Mouse (Mus musculus) stomach, embryonic 14.5 days (tissue): ENCODE results near the gene Nr5a1. TPM values are rescaled to one million over a fixed set of nuclear protein-coding genes. Genes with fewer than 3 reads are reported as not detected.

Source experiments
- ATAC-seq: fragments of 200-750 bp; cut with Nextera tagmentation; 2 replicates; pipeline ENCODE4 v1.8.0; 2017; ENCODE audit warnings: low read depth, moderate TSS enrichment; ENCODE audit not compliant: insufficient number of reproducible peaks, insufficient read depth, low FRiP score
- H3K27ac ChIP-seq: fragments of 300-500 bp; sonication (generic); 2 replicates; pipeline ENCODE4 v1.5.1; 2014; ENCODE audit warnings: mild to moderate bottlenecking, low read length, moderate library complexity, mixed read lengths
- H3K27me3 ChIP-seq: fragments of 300-500 bp; sonication (generic); 2 replicates; pipeline ENCODE4 v1.6.1; 2014; ENCODE audit warnings: low read length, control low read depth, mixed read lengths; ENCODE audit not compliant: control insufficient read depth, insufficient read depth
- H3K36me3 ChIP-seq: fragments of 300-500 bp; sonication (generic); 2 replicates; pipeline ENCODE4 v1.6.1; 2014; ENCODE audit warnings: mild to moderate bottlenecking, control low read depth, low read length, moderate library complexity, mixed read lengths; ENCODE audit not compliant: control insufficient read depth, insufficient read depth
- H3K4me1 ChIP-seq: fragments of 300-500 bp; sonication (generic); 2 replicates; pipeline ENCODE4 v1.6.1; 2014; ENCODE audit warnings: low read length, control low read depth, mixed read lengths; ENCODE audit not compliant: control insufficient read depth, insufficient read depth
- H3K4me2 ChIP-seq: fragments of 300-500 bp; sonication (generic); replicated peaks from 2 replicates; pipeline ENCODE4 v1.6.1; 2014; ENCODE audit warnings: low read depth, low read length, control low read depth
- H3K4me3 ChIP-seq: fragments of 300-500 bp; sonication (generic); 2 replicates; pipeline ENCODE4 v1.5.1; 2014; ENCODE audit warnings: low read depth, low read length, control low read depth
- H3K9ac ChIP-seq: fragments of 300-500 bp; sonication (generic); replicated peaks from 2 replicates; pipeline ENCODE4 v1.6.1; 2014; ENCODE audit warnings: low read depth, mild to moderate bottlenecking, control low read depth, low read length, moderate library complexity, mixed read lengths
- H3K9me3 ChIP-seq: fragments of 300-500 bp; sonication (generic); 2 replicates; pipeline ENCODE4 v1.6.1; 2016; ENCODE audit warnings: low read depth, low read length, control low read depth; ENCODE audit not compliant: control insufficient read depth
- WGBS: fragments of 180-500 bp; shearing (Covaris S2); extraction: QIAGEN DNeasy Blood & Tissue Kit; methylation state at CpG from one replicate; pipeline ENCODE4 v1.1.7; 2014; 5-methylcytosine and 5-hydroxymethylcytosine counted together
- polyA plus RNA-seq: library from polyadenylated mRNA; unstranded; fragments of >200 nt; fragmentation: Nextera tagmentation; extraction: Ambion mirVana; gene quantifications from 2 replicates; pipeline ENCODE4 v1.2.1, GENCODE M21; 2014

Nr5a1 gene
- polyA plus RNA-seq, 1 experiment from 2014 or later, result 0.41 TPM

DNA sequence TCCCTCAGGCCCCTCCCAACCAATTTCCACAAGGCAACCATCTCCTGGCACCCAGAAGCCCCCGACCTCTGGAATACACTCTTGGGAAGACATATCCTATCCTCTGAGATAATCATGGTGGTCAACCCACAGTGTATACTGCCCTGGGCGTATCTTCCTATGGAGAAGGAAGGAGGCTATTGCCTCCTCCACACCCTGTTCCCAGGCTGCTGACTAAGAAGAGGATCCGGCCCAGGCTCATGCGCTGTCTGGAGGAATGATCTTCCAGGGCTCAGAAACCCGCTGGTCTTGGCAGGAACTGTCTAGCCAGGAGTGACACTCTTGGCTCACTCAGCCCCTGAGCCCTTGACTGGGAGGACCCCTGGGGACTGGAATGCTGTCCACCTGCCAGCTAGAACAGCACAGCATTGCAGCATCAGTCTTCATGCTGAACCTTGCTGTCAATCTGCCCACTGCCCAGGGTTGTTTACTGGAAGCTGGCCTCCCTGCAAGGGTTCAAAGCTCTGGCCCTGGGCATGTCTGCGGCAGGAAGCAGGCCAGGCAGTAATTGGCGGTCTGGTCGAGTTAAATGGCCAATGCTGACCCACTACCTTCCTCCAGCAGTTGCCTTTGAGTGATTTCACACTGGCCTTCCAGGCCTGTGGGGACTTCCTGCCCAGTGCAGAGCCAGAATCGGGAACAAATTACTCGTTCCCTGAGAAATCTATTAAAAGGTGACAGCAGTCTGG, 61.6 kb downstream of the Nr5a1 start:
- H3K9me3 ChIP-seq, result no peaks in the 10 kb centered on the region

DNA sequence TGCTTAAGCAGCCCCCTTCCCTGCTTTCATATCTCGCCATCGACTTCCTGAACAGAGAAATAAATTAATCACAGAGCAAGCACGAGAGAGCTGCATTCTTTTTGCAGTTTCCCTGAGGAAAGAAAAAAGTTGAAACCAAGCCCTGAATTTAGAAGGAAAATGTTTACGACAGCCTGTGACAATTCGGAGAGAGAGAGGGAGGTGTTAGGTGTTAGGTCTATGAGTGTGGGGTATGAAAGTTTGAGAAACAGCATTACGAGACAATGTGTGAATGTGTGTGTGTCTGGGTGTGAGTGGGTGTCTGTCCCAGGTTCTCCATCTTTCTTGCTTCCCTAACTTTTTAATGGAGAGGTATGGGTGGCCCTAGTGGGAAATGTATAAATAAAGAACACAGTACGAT, 62.2 kb downstream of the Nr5a1 start:
- no peak for ATAC-seq
- Histone ChIP-seq H3K27ac (no peak overlapping the region), H3K27me3 (no peaks in the 10 kb centered on the region), H3K9me3 (no peaks in the 10 kb centered on the region), H3K4me1 (no peaks in the 10 kb centered on the region), H3K4me3 (no peak overlapping the region), H3K36me3 (no peaks in the 10 kb centered on the region), H3K9ac (no peak overlapping the region), H3K4me2 (no peak overlapping the region)
- WGBS, result 64% methylated on average over 7 of the region's 7 CpGs

More for the DNA sequence above, 61.6 kb downstream of the Nr5a1 start:
- Histone ChIP-seq H3K27ac (no peak overlapping the region), H3K36me3 (no peaks in the 10 kb centered on the region), H3K4me1 (no peaks in the 10 kb centered on the region), H3K9ac (no peak overlapping the region), H3K27me3 (no peaks in the 10 kb centered on the region), H3K4me3 (no peak overlapping the region), H3K4me2 (no peak overlapping the region)
- no peak for ATAC-seq
- WGBS, result 63% methylated on average over 10 of the region's 10 CpGs

DNA sequence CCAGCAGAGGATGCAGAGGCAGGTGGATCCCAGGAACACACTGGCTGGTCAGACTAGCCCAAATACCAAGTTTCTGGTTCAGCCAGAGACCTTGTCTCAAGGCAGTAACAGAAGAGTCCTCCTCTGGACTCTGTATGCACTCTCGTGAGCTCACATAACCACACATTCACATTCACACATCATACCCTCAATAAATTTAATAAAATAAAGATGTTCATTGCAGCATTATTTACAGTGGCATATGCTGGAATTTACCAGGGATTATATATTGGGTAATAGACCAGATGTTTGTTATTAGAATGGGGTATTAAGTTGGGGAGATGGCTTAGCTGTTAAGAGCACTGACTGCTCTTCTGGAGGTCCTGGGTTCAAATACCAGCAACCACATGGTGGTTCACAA, 64.0 kb downstream of the Nr5a1 start:
- 80% methylated on average over 1 of the region's 1 CpGs for WGBS
- H3K4me3 ChIP-seq, result no peak overlapping the region
- no peak for ATAC-seq
- no peak overlapping the region for H3K4me2 ChIP-seq
- no peak overlapping the region for H3K27ac ChIP-seq
- H3K4me1 ChIP-seq, result no peaks in the 10 kb centered on the region
- H3K27me3 ChIP-seq, result no peaks in the 10 kb centered on the region
- no peaks in the 10 kb centered on the region for H3K36me3 ChIP-seq
- H3K9me3 ChIP-seq, result no peaks in the 10 kb centered on the region
- H3K9ac ChIP-seq, result no peak overlapping the region

DNA sequence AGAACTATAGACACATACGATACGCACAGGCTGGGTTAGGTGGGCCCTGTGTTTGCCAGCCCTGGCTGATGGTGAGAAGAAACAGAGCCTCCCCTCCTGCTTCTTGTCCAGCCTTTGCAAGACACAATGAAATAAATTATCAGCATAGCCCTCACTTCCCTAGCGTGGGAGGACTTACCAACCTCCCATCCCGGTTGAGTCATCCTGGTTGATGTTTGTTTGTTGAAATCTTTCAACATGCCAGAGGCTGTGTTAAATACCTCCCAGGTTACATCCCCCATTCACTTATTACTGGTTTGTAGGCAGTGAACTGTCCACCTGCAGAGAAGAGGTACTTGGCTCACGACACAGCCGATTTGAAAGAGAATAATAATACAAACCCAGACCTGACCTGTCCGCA, 66.7 kb downstream of the Nr5a1 start:
- H3K4me1 ChIP-seq, result peaks cover 4% of the 10 kb centered on the region; the same call in 1 of the 2 replicates
- no peak overlapping the region for H3K27ac ChIP-seq
- H3K4me2 ChIP-seq, result no peak overlapping the region
- no peak for ATAC-seq
- H3K27me3 ChIP-seq, result no peaks in the 10 kb centered on the region
- no peak overlapping the region for H3K9ac ChIP-seq
- no peaks in the 10 kb centered on the region for H3K36me3 ChIP-seq
- no peak overlapping the region for H3K4me3 ChIP-seq
- H3K9me3 ChIP-seq, result no peaks in the 10 kb centered on the region
- WGBS, result 79% methylated on average over 7 of the region's 7 CpGs

DNA sequence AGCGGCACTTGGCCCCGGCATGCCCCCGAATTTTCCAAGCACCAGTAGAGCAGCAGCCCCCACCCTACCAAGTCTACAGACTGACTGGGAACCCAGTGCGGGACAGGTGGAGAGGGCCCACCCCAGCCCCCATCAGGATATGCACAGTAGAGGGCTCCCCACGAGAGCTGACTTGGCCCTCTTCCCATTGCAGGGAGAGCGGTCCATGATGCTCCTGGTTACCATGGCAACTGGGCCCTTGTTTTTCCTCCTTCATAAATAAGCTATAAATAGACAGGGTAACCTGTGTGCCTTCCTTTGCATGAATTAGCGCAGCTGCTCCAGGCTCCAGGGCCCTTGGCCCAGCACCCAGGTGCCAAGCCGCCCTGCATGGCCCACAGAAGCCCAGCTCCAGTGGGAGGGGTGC, 67.1 kb downstream of the Nr5a1 start:
- Histone ChIP-seq H3K9ac (no peak overlapping the region), H3K4me2 (no peak overlapping the region), H3K36me3 (no peaks in the 10 kb centered on the region; the same call in 1 of the 2 replicates), H3K27ac (no peak overlapping the region), H3K4me3 (no peak overlapping the region), H3K4me1 (peaks cover 7% of the 10 kb centered on the region; the same call in 1 of the 2 replicates), H3K27me3 (no peaks in the 10 kb centered on the region), H3K9me3 (no peaks in the 10 kb centered on the region)
- no peak for ATAC-seq
- WGBS, result 65% methylated on average over 8 of the region's 8 CpGs

DNA sequence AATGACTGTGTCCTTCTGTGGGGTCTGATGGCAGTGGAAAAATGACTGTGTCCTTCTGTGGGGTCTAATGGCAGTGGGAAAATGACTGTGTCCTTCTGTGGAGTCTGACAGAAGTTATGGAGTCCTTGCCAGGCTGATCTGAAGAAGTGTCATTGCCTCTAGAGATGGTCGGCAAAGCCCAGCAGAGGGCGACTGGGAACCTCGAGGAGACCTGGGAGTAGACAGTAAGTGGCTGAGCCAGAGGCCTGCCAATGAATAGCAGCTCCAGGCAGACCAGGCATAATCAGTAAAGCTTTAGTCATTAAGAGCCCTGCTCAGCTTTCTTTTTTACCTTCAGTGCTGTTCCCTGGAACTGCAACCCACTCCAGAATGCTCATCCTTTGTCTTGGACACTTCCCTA, 68.4 kb downstream of the Nr5a1 start:
- H3K27ac ChIP-seq, result no peak overlapping the region
- ATAC-seq, result peak; percentile 63; the same call in 1 of the 2 replicates
- no peak overlapping the region for H3K4me3 ChIP-seq
- H3K9me3 ChIP-seq, result no peaks in the 10 kb centered on the region
- no peak overlapping the region for H3K4me2 ChIP-seq
- no peak overlapping the region for H3K9ac ChIP-seq
- no peaks in the 10 kb centered on the region for H3K27me3 ChIP-seq
- 2% methylated on average over 3 of the region's 3 CpGs for WGBS
- H3K36me3 ChIP-seq, result peaks cover 5% of the 10 kb centered on the region
- peaks cover 7% of the 10 kb centered on the region; the same call in 1 of the 2 replicates for H3K4me1 ChIP-seq

DNA sequence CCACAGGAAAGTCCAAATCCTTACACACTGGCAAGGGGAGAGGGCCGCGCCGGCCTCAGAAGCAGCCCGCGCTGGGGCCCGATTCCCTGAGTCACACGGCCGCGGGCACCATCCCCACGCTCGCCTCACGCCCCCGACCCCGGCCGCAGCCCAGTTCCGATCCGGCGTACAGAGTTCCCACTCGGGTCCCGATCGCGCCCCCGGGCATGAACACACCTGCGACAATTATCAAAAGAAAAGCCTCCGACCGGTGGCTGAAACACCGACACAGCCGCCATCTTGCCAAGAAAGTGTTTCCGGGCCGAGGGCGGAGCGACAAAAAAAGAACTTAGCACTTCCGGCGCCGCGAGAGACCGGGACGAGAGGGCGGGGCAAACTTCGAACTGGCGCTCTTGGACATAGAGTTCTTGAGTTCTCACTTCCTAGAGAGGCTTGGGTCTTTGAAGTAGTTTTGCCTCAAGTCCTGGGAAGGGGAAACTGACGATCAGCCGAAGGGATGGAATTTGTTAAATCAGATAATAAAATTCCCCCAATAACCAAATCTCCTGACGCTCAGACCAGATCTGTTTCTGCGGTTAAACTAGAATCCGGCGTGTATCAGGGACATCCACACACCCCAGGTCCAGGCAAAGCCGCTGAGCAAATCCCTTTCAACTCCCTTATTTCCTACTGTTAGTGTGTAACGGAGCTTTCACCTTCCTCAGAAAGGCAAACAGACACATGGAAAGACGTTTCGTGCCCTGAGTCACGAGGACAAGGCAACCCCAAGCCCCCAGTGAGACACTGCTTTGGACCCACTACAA, 70.5 kb downstream of the Nr5a1 start, which contains the start of gene Psmb7:
Psmb7 (minus strand) TSS at position 463 of the 803 bp plus-strand sequence.
- ATAC-seq, result peak; percentile 87
- Histone ChIP-seq H3K4me1 (peaks cover 7% of the 10 kb centered on the region; the same call in 1 of the 2 replicates), H3K27me3 (no peaks in the 10 kb centered on the region), H3K27ac (no peak within 1 kb of the TSS), H3K9ac (peak within 1 kb of the TSS; percentile 87), H3K4me2 (peak within 1 kb of the TSS; percentile 79), H3K4me3 (peak within 1 kb of the TSS; percentile 93), H3K36me3 (peaks cover 22% of the 10 kb centered on the region), H3K9me3 (no peaks in the 10 kb centered on the region)
- 2% methylated on average over 52 of the region's 52 CpGs for WGBS
